Mouse (Mus musculus): Measurements from ENCODE around the gene Cacna1d.

GRCm38 (mm10) chr14:29997345-29997744 lies 493.9 kb downstream of the Cacna1d start:
- TF ChIP-seq POLR2A (IDR thresholded peaks at IDR 0.05; ENCODE audit: low read depth, low read length) (no peak), CTCF (IDR thresholded peaks at IDR 0.05; ENCODE audit: extremely low read depth, insufficient read depth, insufficient read length, insufficient replicate concordance) (no peak)
